Mouse (Mus musculus) midbrain, embryonic 14.5 days (tissue): ENCODE data around the gene Fut1. TPM values are rescaled to one million over a fixed set of nuclear protein-coding genes. Genes with fewer than 3 reads are reported as not detected.

Experiments
- ATAC-seq: fragments of 200-750 bp; cut with Nextera tagmentation; 2 replicates; pipeline ENCODE4 v1.8.0; 2017; ENCODE audit warnings: moderate number of reproducible peaks, moderate library complexity; ENCODE audit not compliant: low FRiP score, low TSS enrichment
- DNase-seq: peaks from one replicate; pipeline ENCODE4 v3.0.0-alpha.2; 2015
- H3K27ac ChIP-seq: fragments of 300-500 bp; sonication (generic); replicated peaks from 2 replicates; pipeline ENCODE4 v1.5.1; 2014; ENCODE audit warnings: mild to moderate bottlenecking, low read depth, low read length, moderate library complexity
- H3K27me3 ChIP-seq: fragments of 300-500 bp; sonication (generic); 2 replicates; pipeline ENCODE4 v1.6.1; 2014; ENCODE audit warnings: low read length, control low read depth, mixed read lengths; ENCODE audit not compliant: control insufficient read depth, insufficient read depth
- H3K36me3 ChIP-seq: fragments of 300-500 bp; sonication (generic); 2 replicates; pipeline ENCODE4 v1.6.1; 2014; ENCODE audit warnings: low read length, control low read depth; ENCODE audit not compliant: control insufficient read depth, insufficient read depth
- H3K4me1 ChIP-seq: fragments of 300-500 bp; sonication (generic); 2 replicates; pipeline ENCODE4 v1.6.1; 2014; ENCODE audit warnings: mild to moderate bottlenecking, antibody characterized with exemption, low read length, control low read depth; ENCODE audit not compliant: control insufficient read depth, insufficient read depth
- H3K4me2 ChIP-seq: fragments of 300-500 bp; sonication (generic); 2 replicates; pipeline ENCODE4 v1.6.1; 2014; ENCODE audit warnings: mild to moderate bottlenecking, low read length, moderate library complexity
- H3K4me3 ChIP-seq: fragments of 300-500 bp; sonication (generic); replicated peaks from 2 replicates; pipeline ENCODE4 v1.5.1; 2014; ENCODE audit warnings: low read depth, low read length
- H3K9ac ChIP-seq: fragments of 300-500 bp; sonication (generic); replicated peaks from 2 replicates; pipeline ENCODE4 v1.6.1; 2014; ENCODE audit warnings: mild to moderate bottlenecking, low read length, moderate library complexity
- H3K9me3 ChIP-seq: fragments of 300-500 bp; sonication (generic); 2 replicates; pipeline ENCODE4 v1.6.1; 2016; ENCODE audit warnings: low read length, control low read depth, mixed read lengths; ENCODE audit not compliant: control insufficient read depth
- WGBS: fragments of 180-500 bp; shearing (Covaris S2); extraction: QIAGEN DNeasy Blood & Tissue Kit; methylation state at CpG from one replicate; pipeline ENCODE4 v1.1.7; 2014; 5-methylcytosine and 5-hydroxymethylcytosine counted together
- polyA plus RNA-seq: library from polyadenylated mRNA; unstranded; fragments of >200 nt; fragmentation: Nextera tagmentation; extraction: Ambion mirVana; gene quantifications from 2 replicates; pipeline ENCODE4 v1.2.1, GENCODE M21; 2014

Gene Fut1
- polyA plus RNA-seq, 1 experiment from 2014 or later, result not detected

DNA sequence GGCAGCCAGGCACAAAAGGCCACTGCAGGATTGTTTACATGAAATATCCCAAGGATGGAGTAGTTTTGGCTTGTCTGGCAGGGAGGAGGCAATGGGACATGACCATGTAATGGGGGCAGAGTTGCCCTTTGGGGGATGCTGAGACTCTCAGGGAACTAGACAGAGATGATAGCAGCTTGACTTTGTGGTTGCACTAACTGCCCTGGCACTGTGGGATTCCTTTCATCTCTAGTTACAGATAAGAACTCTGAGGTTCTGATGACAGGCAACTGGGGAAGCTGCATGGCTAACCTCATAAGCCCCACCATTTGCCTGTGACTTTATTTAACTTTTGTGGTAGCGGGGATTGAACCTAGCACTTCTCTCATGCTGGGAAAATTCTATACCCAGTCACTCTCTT lies 21.0 kb upstream of the Fut1 start:
- H3K9me3 ChIP-seq, result no peaks in the 10 kb centered on the region
- no peak overlapping the region for H3K4me3 ChIP-seq
- H3K27ac ChIP-seq, result no peak overlapping the region
- H3K27me3 ChIP-seq, result no peaks in the 10 kb centered on the region
- 85% methylated on average over 1 of the region's 1 CpGs for WGBS
- no peak overlapping the region for H3K4me2 ChIP-seq
- ATAC-seq (no peak), DNase-seq (no peak)
- no peak overlapping the region for H3K9ac ChIP-seq
- H3K36me3 ChIP-seq, result no peaks in the 10 kb centered on the region
- no peaks in the 10 kb centered on the region for H3K4me1 ChIP-seq

DNA sequence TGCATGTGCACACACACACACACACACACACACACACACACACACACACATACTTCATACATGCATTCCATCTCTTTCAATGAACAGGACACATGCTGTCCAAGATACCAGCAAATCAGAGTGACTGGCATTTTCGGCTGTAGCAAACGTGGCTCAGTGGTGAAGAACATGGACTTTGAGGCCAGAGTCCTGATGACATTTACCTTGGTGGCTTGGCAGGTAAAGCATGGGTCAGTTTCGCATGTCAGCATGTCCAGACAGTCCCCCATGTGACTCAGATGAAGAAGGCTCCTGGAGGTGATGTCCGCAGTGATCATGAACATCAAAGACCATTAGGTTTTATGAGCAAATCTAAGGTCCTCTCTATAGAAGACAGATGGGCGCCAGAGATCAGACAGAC lies 20.1 kb upstream of the Fut1 start:
- no peak for ATAC-seq
- no peaks in the 10 kb centered on the region for H3K27me3 ChIP-seq
- H3K9ac ChIP-seq, result no peak overlapping the region
- no peaks in the 10 kb centered on the region for H3K9me3 ChIP-seq
- no peak overlapping the region for H3K4me3 ChIP-seq
- WGBS, result 92% methylated on average over 5 of the region's 5 CpGs
- no peak overlapping the region for H3K27ac ChIP-seq
- H3K36me3 ChIP-seq, result no peaks in the 10 kb centered on the region
- no peak for DNase-seq
- no peak overlapping the region for H3K4me2 ChIP-seq
- H3K4me1 ChIP-seq, result no peaks in the 10 kb centered on the region

DNA sequence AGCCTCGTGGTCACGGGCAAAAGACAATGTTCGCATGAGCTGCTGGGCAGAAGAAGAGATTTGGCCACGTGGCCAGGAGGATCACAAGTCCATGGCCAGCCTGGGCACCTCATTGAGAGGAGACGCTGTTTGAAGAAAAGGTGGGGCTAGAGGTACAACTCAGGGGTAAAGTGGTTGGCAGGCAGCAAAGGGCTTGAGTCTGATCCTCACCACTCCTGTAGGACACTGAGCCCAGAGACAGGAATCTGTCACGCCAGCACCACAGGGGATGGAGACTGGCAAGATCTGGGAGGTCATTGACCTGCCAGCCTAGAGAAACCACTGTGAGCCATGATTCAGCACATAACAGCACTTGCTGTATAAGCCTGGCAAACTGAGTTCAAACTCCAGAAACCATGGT lies 19.6 kb upstream of the Fut1 start:
- WGBS, result 94% methylated on average over 6 of the region's 6 CpGs
- ATAC-seq, result no peak

DNA sequence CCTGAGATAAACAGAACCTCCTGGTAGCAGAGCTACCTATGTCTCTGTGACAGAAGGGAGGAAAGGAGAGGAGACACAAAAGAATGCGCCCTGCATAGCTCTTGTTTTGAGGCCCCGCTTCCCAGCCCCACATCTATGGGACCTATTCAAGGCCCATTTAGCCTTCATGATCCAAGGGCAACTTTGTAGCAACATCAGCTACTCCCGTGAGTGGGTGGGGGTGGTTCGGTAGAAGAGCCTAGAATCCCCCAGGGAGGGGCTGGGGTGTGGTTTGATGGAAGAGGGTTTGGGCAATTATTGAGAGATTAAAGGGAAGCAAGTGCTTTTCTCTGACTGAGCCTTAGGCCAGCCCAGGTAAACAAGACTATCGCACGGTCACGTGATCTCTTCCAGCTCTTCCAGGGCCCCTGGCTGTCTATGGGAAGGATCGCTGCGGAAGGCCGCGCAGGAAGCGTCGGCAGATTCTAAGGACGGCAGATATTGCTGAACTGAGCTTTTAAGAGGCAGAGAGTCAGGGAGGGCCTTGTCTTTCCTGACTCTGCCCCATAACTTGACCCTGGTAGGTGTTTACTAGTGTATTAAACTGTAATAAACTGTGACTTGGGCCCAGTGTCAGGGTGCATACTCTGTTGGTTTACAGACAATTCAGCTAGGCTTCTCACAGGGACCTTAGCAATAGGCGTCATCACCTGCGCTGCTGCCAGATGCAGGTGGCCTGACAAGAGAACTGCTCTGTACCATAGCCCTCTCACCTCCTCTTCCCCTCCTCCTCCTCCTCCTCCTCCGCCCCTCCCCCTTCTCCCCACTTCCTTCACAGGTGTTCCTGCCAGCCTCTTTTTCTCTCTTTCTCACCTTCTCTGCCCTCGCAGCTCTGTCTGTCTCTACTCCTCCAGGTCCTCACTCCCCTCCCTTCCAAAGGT lies 17.9 kb upstream of the Fut1 start:
- Histone ChIP-seq H3K9ac (no peak overlapping the region), H3K36me3 (no peaks in the 10 kb centered on the region), H3K27me3 (no peaks in the 10 kb centered on the region), H3K4me3 (no peak overlapping the region), H3K4me1 (no peaks in the 10 kb centered on the region), H3K27ac (no peak overlapping the region), H3K9me3 (no peaks in the 10 kb centered on the region), H3K4me2 (no peak overlapping the region)
- WGBS, result 57% methylated on average over 18 of the region's 18 CpGs
- ATAC-seq, result no peak
- no peak for DNase-seq

More for the DNA sequence above, 19.6 kb upstream of the Fut1 start:
- Histone ChIP-seq H3K27ac (no peak overlapping the region), H3K9ac (no peak overlapping the region), H3K9me3 (no peaks in the 10 kb centered on the region), H3K27me3 (no peaks in the 10 kb centered on the region), H3K4me2 (no peak overlapping the region), H3K4me3 (no peak overlapping the region), H3K4me1 (no peaks in the 10 kb centered on the region), H3K36me3 (no peaks in the 10 kb centered on the region)
- DNase-seq, result no peak

DNA sequence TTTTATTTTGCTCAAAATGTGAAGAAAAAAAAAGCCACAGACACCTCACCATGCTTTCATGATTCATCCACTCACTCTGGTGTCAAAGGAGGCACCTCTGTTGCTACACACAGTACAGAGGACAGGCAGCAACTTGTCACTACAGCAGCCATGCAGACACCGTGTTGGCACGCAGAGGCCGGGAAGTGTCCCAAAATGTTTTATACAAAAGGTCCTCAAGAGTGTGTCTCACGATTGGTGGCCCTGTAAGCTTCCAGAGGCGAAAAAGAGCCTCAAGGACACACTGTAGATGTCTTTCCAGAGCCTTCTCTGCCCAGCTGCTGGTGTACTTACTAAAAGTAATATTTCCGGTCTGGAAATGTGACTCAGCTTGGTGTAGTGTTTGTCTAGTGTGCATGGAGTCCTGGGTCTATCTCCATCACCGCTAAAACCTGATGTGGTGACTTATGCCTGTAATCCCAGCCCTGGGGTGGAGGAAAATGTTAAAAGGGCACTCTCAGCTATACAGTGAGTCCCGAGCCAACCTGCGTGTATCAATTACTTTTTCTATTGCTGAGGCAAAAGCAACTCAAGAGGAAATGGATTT lies 11.3 kb upstream of the Fut1 start:
- Histone ChIP-seq H3K27me3 (no peaks in the 10 kb centered on the region), H3K36me3 (no peaks in the 10 kb centered on the region), H3K9ac (no peak overlapping the region), H3K4me1 (no peaks in the 10 kb centered on the region), H3K4me3 (no peak overlapping the region), H3K27ac (no peak overlapping the region), H3K9me3 (no peaks in the 10 kb centered on the region), H3K4me2 (no peak overlapping the region)
- no peak for DNase-seq
- WGBS, result 81% methylated on average over 9 of the region's 9 CpGs
- ATAC-seq, result no peak

DNA sequence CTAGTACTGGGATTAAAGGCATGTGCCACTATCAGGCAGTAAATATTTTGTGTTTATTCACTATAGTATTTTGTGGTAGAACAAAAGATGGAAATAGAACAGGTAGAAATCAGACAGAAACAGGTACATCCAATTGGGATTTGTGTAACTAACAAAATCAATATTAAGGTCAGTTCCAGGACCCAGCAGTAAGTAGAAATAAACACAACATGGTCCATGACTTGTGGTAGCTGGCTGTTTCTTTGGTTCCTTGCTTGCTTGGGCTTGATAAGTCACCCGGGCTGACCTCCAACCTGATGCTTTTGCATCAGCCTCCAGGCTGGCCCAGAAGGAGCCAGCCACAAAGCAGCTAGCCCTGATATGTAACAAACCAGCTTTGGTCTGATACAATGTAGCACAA lies 7.6 kb upstream of the Fut1 start:
- H3K4me2 ChIP-seq, result no peak overlapping the region
- ATAC-seq (no peak), DNase-seq (no peak)
- H3K27ac ChIP-seq, result no peak overlapping the region
- H3K4me3 ChIP-seq, result no peak overlapping the region
- no peaks in the 10 kb centered on the region for H3K27me3 ChIP-seq
- WGBS, result 71% methylated on average over 1 of the region's 1 CpGs
- H3K9ac ChIP-seq, result no peak overlapping the region
- H3K9me3 ChIP-seq, result no peaks in the 10 kb centered on the region
- no peaks in the 10 kb centered on the region for H3K4me1 ChIP-seq
- no peaks in the 10 kb centered on the region for H3K36me3 ChIP-seq

DNA sequence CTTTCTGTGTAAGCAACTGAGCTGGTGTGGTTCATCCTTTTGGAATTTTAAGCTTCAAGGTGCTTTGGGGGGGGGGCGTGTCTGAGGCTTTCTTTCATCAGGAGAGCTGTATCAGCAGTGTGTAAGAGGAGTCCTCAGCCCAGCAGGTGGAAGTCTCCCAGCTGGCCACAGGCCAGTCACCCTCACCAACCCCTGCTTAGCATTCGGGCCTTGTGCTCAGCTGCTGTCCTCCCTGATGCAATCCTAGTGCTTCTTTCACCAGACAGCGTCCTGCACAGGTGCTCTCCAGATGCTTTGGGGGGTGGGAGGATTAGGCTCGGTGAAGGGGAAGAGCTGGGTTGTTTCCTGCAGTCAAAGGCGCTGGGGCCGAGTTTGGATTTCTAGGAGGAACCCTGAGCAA lies 812 bp upstream of the Fut1 start:
- Histone ChIP-seq H3K27ac (no peak overlapping the region), H3K9me3 (no peaks in the 10 kb centered on the region), H3K4me2 (no peak overlapping the region), H3K4me3 (no peak overlapping the region), H3K36me3 (no peaks in the 10 kb centered on the region), H3K4me1 (no peaks in the 10 kb centered on the region), H3K27me3 (peaks cover 25% of the 10 kb centered on the region), H3K9ac (no peak overlapping the region)
- DNase-seq (no peak), ATAC-seq (no peak)
- 19% methylated on average over 6 of the region's 6 CpGs for WGBS

DNA sequence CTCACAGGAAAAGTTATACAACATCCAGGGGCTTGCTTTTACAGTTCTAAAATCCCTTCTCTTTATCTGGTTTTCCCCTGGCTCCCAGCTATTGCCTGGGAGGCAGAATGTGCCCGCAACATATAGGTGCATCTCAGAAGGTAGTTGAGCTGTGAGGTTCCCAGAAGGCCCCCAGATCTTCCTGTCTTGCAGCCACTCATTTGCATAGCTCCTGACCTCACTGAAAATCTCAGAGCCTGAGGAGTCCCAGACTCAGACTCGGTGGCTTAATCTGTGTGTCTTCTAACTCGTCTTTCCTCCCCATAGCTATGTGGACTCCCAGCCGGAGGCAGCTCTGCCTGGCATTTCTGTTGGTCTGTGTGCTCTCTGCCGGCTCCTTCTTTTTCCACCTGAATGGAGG lies 1.2 kb downstream of the Fut1 start:
- DNase-seq (no peak), ATAC-seq (no peak)
- Histone ChIP-seq H3K27me3 (peaks cover 25% of the 10 kb centered on the region), H3K27ac (no peak overlapping the region), H3K4me2 (no peak overlapping the region), H3K36me3 (no peaks in the 10 kb centered on the region), H3K9me3 (no peaks in the 10 kb centered on the region), H3K4me1 (no peaks in the 10 kb centered on the region), H3K9ac (no peak overlapping the region), H3K4me3 (no peak overlapping the region)
- 81% methylated on average over 5 of the region's 5 CpGs for WGBS

DNA sequence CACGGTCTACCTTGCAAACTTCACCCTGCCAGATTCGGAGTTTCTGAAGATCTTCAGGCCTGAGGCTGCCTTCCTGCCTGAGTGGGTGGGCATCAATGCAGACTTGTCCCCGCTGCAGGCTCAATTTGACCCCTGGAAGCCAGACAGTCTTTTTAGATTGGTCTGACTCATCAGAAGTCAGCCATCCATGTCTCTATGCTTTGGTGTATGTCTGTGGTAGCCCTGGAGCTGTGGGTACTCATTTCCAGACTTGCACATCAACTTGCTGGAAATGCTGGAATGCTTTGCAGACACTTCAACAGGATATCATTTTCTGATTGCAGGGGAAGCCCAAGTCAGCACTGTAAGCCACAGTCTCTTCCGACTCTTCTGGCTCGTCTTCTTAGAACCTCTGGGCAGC lies 2.5 kb downstream of the Fut1 start:
- ATAC-seq, result no peak
- Histone ChIP-seq H3K4me1 (no peaks in the 10 kb centered on the region), H3K36me3 (no peaks in the 10 kb centered on the region), H3K9ac (no peak overlapping the region), H3K4me2 (no peak overlapping the region), H3K27ac (no peak overlapping the region), H3K27me3 (peaks cover 25% of the 10 kb centered on the region), H3K4me3 (no peak overlapping the region), H3K9me3 (no peaks in the 10 kb centered on the region)
- no peak for DNase-seq
- WGBS, result 94% methylated on average over 5 of the region's 5 CpGs
